Mouse (Mus musculus): Measurements from ENCODE around the gene Unc13d.

DNA sequence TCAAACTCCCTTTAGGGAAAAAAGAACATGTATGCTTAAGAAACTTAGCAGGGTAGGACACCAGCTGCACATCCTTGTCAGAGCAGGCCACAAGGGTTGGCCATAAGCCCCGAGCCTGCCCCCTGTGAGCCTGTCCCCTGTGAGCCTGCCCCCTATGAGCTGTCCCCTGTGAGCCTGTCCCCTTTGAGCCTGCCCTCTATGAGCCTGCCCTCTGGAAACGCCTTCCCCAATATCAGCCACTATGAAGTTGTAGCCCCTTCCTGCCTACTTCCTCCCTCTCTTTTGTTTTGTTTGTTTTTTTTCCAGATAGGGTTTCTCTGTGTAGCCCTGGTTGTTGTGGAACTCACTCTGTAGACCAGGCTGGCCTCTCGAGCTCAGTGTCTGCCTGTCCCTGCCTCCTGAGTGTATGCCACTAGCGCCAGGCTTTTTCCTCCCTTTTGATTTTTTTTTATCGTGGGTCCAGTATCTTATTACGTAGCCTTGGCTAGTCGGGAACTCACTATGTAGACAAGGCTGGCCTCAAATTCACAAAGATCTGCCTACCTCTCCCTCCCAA, 3.2 kb downstream of the Unc13d start:
- TF ChIP-seq EP300 (IDR thresholded peaks at IDR 0.05; ENCODE audit: low read depth) (no peak), CTCF (IDR thresholded peaks at IDR 0.05; ENCODE audit: low read depth) (no peak)

Measured in heart, postnatal 0 days (tissue).